Mouse (Mus musculus) hindlimb bud, embryonic 11.5 days (tissue): Measurements from ENCODE around the gene Hydin.

Experiments
- DNase-seq: peaks from one replicate; pipeline ENCODE4 v3.0.0-alpha.2; 2012; ENCODE audit warnings: low read depth, low spot score; ENCODE audit errors: extremely low spot score

Gene Hydin

GRCm38 (mm10) chr8:110431340-110431739, 164.6 kb downstream of the Hydin start:
- DNase-seq = no peak

GRCm38 (mm10) chr8:110440528-110440927, 173.8 kb downstream of the Hydin start:
- no peak for DNase-seq

- DNase-seq = no peak
Observed at GRCm38 (mm10) chr8:110444276-110444675, 177.5 kb downstream of the Hydin start.

GRCm38 (mm10) chr8:110450463-110450862, 183.7 kb downstream of the Hydin start:
- DNase-seq = no peak

GRCm38 (mm10) chr8:110454466-110454865, 187.7 kb downstream of the Hydin start:
- no peak for DNase-seq

GRCm38 (mm10) chr8:110457424-110457823, 190.6 kb downstream of the Hydin start:
- DNase-seq = no peak

GRCm38 (mm10) chr8:110462627-110463208, 195.9 kb downstream of the Hydin start:
- no peak for DNase-seq

- no peak for DNase-seq
Observed at GRCm38 (mm10) chr8:110463773-110464460, 197.1 kb downstream of the Hydin start.

GRCm38 (mm10) chr8:110465606-110466005, 198.8 kb downstream of the Hydin start:
- no peak for DNase-seq

- DNase-seq = no peak
Observed at GRCm38 (mm10) chr8:110477256-110477655, 210.5 kb downstream of the Hydin start.

GRCm38 (mm10) chr8:110478576-110478975, 211.8 kb downstream of the Hydin start:
- no peak for DNase-seq

GRCm38 (mm10) chr8:110479401-110479800, 212.6 kb downstream of the Hydin start:
- DNase-seq = no peak

- DNase-seq = no peak
Observed at GRCm38 (mm10) chr8:110482275-110482674, 215.5 kb downstream of the Hydin start.

GRCm38 (mm10) chr8:110485234-110485633, 218.5 kb downstream of the Hydin start:
- DNase-seq = no peak

- DNase-seq = no peak
Observed at GRCm38 (mm10) chr8:110486020-110486419, 219.2 kb downstream of the Hydin start.

GRCm38 (mm10) chr8:110487644-110488043, 220.9 kb downstream of the Hydin start:
- DNase-seq = no peak

- no peak for DNase-seq
Observed at GRCm38 (mm10) chr8:110489344-110489743, 222.6 kb downstream of the Hydin start.

GRCm38 (mm10) chr8:110491118-110491517, 224.3 kb downstream of the Hydin start:
- no peak for DNase-seq

- no peak for DNase-seq
Observed at GRCm38 (mm10) chr8:110496286-110496685, 229.5 kb downstream of the Hydin start.

GRCm38 (mm10) chr8:110500253-110500652, 233.5 kb downstream of the Hydin start:
- DNase-seq = no peak

- DNase-seq = no peak
Observed at GRCm38 (mm10) chr8:110500661-110501060, 233.9 kb downstream of the Hydin start.

- DNase-seq = no peak
Observed at GRCm38 (mm10) chr8:110501330-110501729, 234.6 kb downstream of the Hydin start.

- DNase-seq = no peak
Observed at GRCm38 (mm10) chr8:110502880-110503279, 236.1 kb downstream of the Hydin start.
